17 mouse cellular contexts compared by ENCODE assay signal in genomic region chr3:88590246-88590645, GRCm38 (mm10). TPM values are rescaled to one million over a fixed set of nuclear protein-coding genes. Genes with fewer than 3 reads are reported as not detected.
DNase-seq lines count a peak whose midpoint lies in the region; ATAC-seq and TF ChIP-seq lines count a peak whose summit lies in the region.
"Had no signal": no experiment of that assay in that cellular context is flagged by ENCODE, and none has a peak within 500 bp of the region (broad histone marks: within the 10 kb centered on the region; RNA-seq: fewer than 3 reads in every experiment).

No protein-coding gene starts in this region.

- peaks cover 33% of the 10 kb centered on the region for H3K36me3 ChIP-seq in lung, embryonic 14.5 days (ENCODE audit: insufficient read depth)
- H3K36me3 ChIP-seq in embryonic facial prominence, embryonic 12.5 days, result peaks cover 37% of the 10 kb centered on the region
- peaks cover 33% of the 10 kb centered on the region for H3K36me3 ChIP-seq in stomach, embryonic 14.5 days (ENCODE audit: control insufficient read depth, insufficient read depth, low read length)
- peaks cover 30% of the 10 kb centered on the region for H3K36me3 ChIP-seq in forebrain, embryonic 15.5 days

- 20% methylated on average over 5 of the region's 5 CpGs for WGBS in lung, embryonic 14.5 days
- WGBS in embryonic facial prominence, embryonic 12.5 days, result 7% methylated on average over 5 of the region's 5 CpGs
- WGBS in stomach, embryonic 14.5 days, result 22% methylated on average over 5 of the region's 5 CpGs
- WGBS in forebrain, embryonic 15.5 days, result 29% methylated on average over 5 of the region's 5 CpGs

- DNase-seq in gastrocnemius, adult 2 months, result no peak
- DNase-seq in gastrocnemius, postnatal 25 days, result no peak
- peak; percentile 64 for DNase-seq in lung, embryonic 14.5 days
- no peak for DNase-seq in lung, postnatal 14 days
- DNase-seq in thymus, postnatal 4 days, result no peak
- DNase-seq: adrenal gland, postnatal 10 days; forebrain, postnatal 0 days; kidney, adult 9 months; layer of hippocampus, postnatal 36 days had no signal

- no peaks in the 10 kb centered on the region for H3K27me3 ChIP-seq in lung, embryonic 14.5 days (ENCODE audit: insufficient read depth, low read length)
- no peaks in the 10 kb centered on the region for H3K27me3 ChIP-seq in embryonic facial prominence, embryonic 12.5 days
- H3K27me3 ChIP-seq in stomach, embryonic 14.5 days (ENCODE audit: control insufficient read depth, insufficient read depth, low read length), result no peaks in the 10 kb centered on the region
- no peaks in the 10 kb centered on the region for H3K27me3 ChIP-seq in forebrain, embryonic 15.5 days
- H3K27me3 ChIP-seq: liver, embryonic 12.5 days; megakaryocyte, embryonic 14.5 days; Patski had no signal

- no peak overlapping the region for H3K4me2 ChIP-seq in lung, embryonic 14.5 days
- no peak overlapping the region for H3K4me2 ChIP-seq in embryonic facial prominence, embryonic 12.5 days (replicated peaks)
- no peak overlapping the region for H3K4me2 ChIP-seq in stomach, embryonic 14.5 days (replicated peaks; ENCODE audit: low read depth, low read length)
- no peak overlapping the region for H3K4me2 ChIP-seq in forebrain, embryonic 15.5 days (replicated peaks)
- H3K4me2 ChIP-seq: liver, embryonic 12.5 days had no signal

- H3K9me3 ChIP-seq in lung, embryonic 14.5 days (ENCODE audit: low read depth, low read length), result no peaks in the 10 kb centered on the region
- H3K9me3 ChIP-seq in embryonic facial prominence, embryonic 12.5 days, result no peaks in the 10 kb centered on the region
- no peaks in the 10 kb centered on the region for H3K9me3 ChIP-seq in stomach, embryonic 14.5 days (ENCODE audit: control insufficient read depth, low read depth, low read length)
- H3K9me3 ChIP-seq in forebrain, embryonic 15.5 days, result no peaks in the 10 kb centered on the region
- H3K9me3 ChIP-seq: liver, embryonic 12.5 days; megakaryocyte, embryonic 14.5 days had no signal

- TF ChIP-seq CTCF in gastrocnemius, adult 2 months (IDR thresholded peaks at IDR 0.05), result no peak
- TF ChIP-seq CTCF in lung, embryonic 14.5 days (IDR thresholded peaks at IDR 0.05; ENCODE audit: low read depth), result no peak

- no peak overlapping the region for H3K4me3 ChIP-seq in gastrocnemius, adult 2 months
- no peak overlapping the region for H3K4me3 ChIP-seq in lung, embryonic 14.5 days (ENCODE audit: low read depth, low read length)
- peak overlapping the region; percentile 8; the same call in 1 of the 2 replicates for H3K4me3 ChIP-seq in embryonic facial prominence, embryonic 12.5 days
- no peak overlapping the region for H3K4me3 ChIP-seq in stomach, embryonic 14.5 days (ENCODE audit: low read depth, low read length)
- no peak overlapping the region for H3K4me3 ChIP-seq in forebrain, embryonic 15.5 days
- H3K4me3 ChIP-seq: liver, embryonic 12.5 days; megakaryocyte, embryonic 14.5 days had no signal

- 0 out of 2 replicates have a peak overlapping the region, but pooled peaks have one; percentile 16 for H3K27ac ChIP-seq in gastrocnemius, adult 2 months
- H3K27ac ChIP-seq in lung, embryonic 14.5 days (ENCODE audit: low read depth), result peak overlapping the region; percentile 79
- peak overlapping the region; percentile 72; the same call in 1 of the 2 replicates for H3K27ac ChIP-seq in embryonic facial prominence, embryonic 12.5 days
- peak overlapping the region; percentile 22; the same call in 1 of the 2 replicates for H3K27ac ChIP-seq in stomach, embryonic 14.5 days (ENCODE audit: low read length)
- H3K27ac ChIP-seq in forebrain, embryonic 15.5 days (replicated peaks), result no peak overlapping the region
- H3K27ac ChIP-seq: liver, embryonic 12.5 days had no signal

- intact Hi-C loops in gastrocnemius, adult 2 months (cut with DNase I), result loop anchor here (5.0 kb wide), 2 partner anchors 42 to 147 kb away; no protein-coding TSS in a partner anchor

- peaks cover 14% of the 10 kb centered on the region for H3K4me1 ChIP-seq in lung, embryonic 14.5 days (ENCODE audit: insufficient read depth)
- H3K4me1 ChIP-seq in embryonic facial prominence, embryonic 12.5 days, result peaks cover 18% of the 10 kb centered on the region
- H3K4me1 ChIP-seq in stomach, embryonic 14.5 days (ENCODE audit: control insufficient read depth, insufficient read depth, low read length), result no peaks in the 10 kb centered on the region; the same call in 1 of the 2 replicates
- H3K4me1 ChIP-seq in forebrain, embryonic 15.5 days, result peaks cover 3% of the 10 kb centered on the region; the same call in 1 of the 2 replicates

- no peak overlapping the region for H3K9ac ChIP-seq in lung, embryonic 14.5 days
- no peak overlapping the region for H3K9ac ChIP-seq in embryonic facial prominence, embryonic 12.5 days
- H3K9ac ChIP-seq in stomach, embryonic 14.5 days (replicated peaks; ENCODE audit: low read depth, low read length), result no peak overlapping the region
- H3K9ac ChIP-seq in forebrain, embryonic 15.5 days (replicated peaks), result no peak overlapping the region
- H3K9ac ChIP-seq: forebrain, postnatal 0 days; liver, embryonic 12.5 days had no signal

- no peak for ATAC-seq in lung, embryonic 14.5 days (ENCODE audit: insufficient read depth)
- ATAC-seq in embryonic facial prominence, embryonic 12.5 days (ENCODE audit: insufficient number of reproducible peaks, insufficient read depth, low FRiP score, low TSS enrichment), result no peak
- no peak for ATAC-seq in stomach, embryonic 14.5 days (ENCODE audit: insufficient number of reproducible peaks, insufficient read depth, low FRiP score, low read depth)
- no peak for ATAC-seq in forebrain, embryonic 15.5 days (replicated peaks)
- ATAC-seq: forebrain, postnatal 0 days; liver, embryonic 12.5 days; Patski had no signal

RNA-seq across cellular contexts. Expression of gene Ssr2, which starts 14.6 kb away (rescaled TPM):
- 10 to 100 TPM; 41.1 to 54.8 TPM for total RNA-seq in gastrocnemius, adult 2 months (2021)
- total RNA-seq in gastrocnemius, postnatal 25 days (2021), result 10 to 100 TPM; 52.2 to 63.2 TPM
- 278 and 285 TPM in 2 replicates for polyA plus RNA-seq in lung, embryonic 14.5 days (2014; fragmentation: Nextera tagmentation; extraction: Ambion mirVana)
- polyA plus RNA-seq in embryonic facial prominence, embryonic 12.5 days (2016; fragmentation: Nextera tagmentation; extraction: Ambion mirVana), result 184 and 185 TPM in 2 replicates
- polyA plus RNA-seq in stomach, embryonic 14.5 days (2014; fragmentation: Nextera tagmentation; extraction: Ambion mirVana), result 295 and 301 TPM in 2 replicates
- polyA plus RNA-seq in forebrain, embryonic 15.5 days (2015; fragmentation: Nextera tagmentation; extraction: Ambion mirVana), result 133 and 134 TPM in 2 replicates

RNA-seq across cellular contexts. Expression of gene Arhgef2, which starts 15.5 kb away (rescaled TPM):
- 10 to 100 TPM; 22.4 to 24.7 TPM for total RNA-seq in gastrocnemius, adult 2 months (2021)
- total RNA-seq in gastrocnemius, postnatal 25 days (2021), result 10 to 100 TPM; 28.1 to 33.0 TPM
- 115 and 127 TPM in 2 replicates for polyA plus RNA-seq in lung, embryonic 14.5 days (2014; fragmentation: Nextera tagmentation; extraction: Ambion mirVana)
- polyA plus RNA-seq in embryonic facial prominence, embryonic 12.5 days (2016; fragmentation: Nextera tagmentation; extraction: Ambion mirVana), result 117 and 123 TPM in 2 replicates
- polyA plus RNA-seq in stomach, embryonic 14.5 days (2014; fragmentation: Nextera tagmentation; extraction: Ambion mirVana), result 108 and 119 TPM in 2 replicates
- 192 and 193 TPM in 2 replicates for polyA plus RNA-seq in forebrain, embryonic 15.5 days (2015; fragmentation: Nextera tagmentation; extraction: Ambion mirVana)

RNA-seq across cellular contexts. Expression of gene Ubqln4, which starts 36.7 kb away (rescaled TPM):
- 10 to 100 TPM; 78.2 to 90.2 TPM for total RNA-seq in gastrocnemius, adult 2 months (2021)
- 10 to 100 TPM; 59.6 to 67.2 TPM for total RNA-seq in gastrocnemius, postnatal 25 days (2021)
- polyA plus RNA-seq in lung, embryonic 14.5 days (2014; fragmentation: Nextera tagmentation; extraction: Ambion mirVana), result 64.9 and 68.5 TPM in 2 replicates
- 57.5 and 63.7 TPM in 2 replicates for polyA plus RNA-seq in embryonic facial prominence, embryonic 12.5 days (2016; fragmentation: Nextera tagmentation; extraction: Ambion mirVana)
- polyA plus RNA-seq in stomach, embryonic 14.5 days (2014; fragmentation: Nextera tagmentation; extraction: Ambion mirVana), result 48.4 TPM in 2 replicates
- polyA plus RNA-seq in forebrain, embryonic 15.5 days (2015; fragmentation: Nextera tagmentation; extraction: Ambion mirVana), result 45.8 and 47.6 TPM in 2 replicates

RNA-seq across cellular contexts. Expression of gene Lamtor2, which starts 37.4 kb away (rescaled TPM):
- 100 to 1,000 TPM in 1 of 2 experiments, 10 to 100 TPM in 1; 70.9 to 104 TPM for total RNA-seq in gastrocnemius, adult 2 months (2021)
- total RNA-seq in gastrocnemius, postnatal 25 days (2021), result 10 to 100 TPM; 76.1 to 81.1 TPM
- polyA plus RNA-seq in lung, embryonic 14.5 days (2014; fragmentation: Nextera tagmentation; extraction: Ambion mirVana), result 77.6 and 93.9 TPM in 2 replicates
- 144 and 146 TPM in 2 replicates for polyA plus RNA-seq in embryonic facial prominence, embryonic 12.5 days (2016; fragmentation: Nextera tagmentation; extraction: Ambion mirVana)
- 84.8 and 88.5 TPM in 2 replicates for polyA plus RNA-seq in stomach, embryonic 14.5 days (2014; fragmentation: Nextera tagmentation; extraction: Ambion mirVana)
- polyA plus RNA-seq in forebrain, embryonic 15.5 days (2015; fragmentation: Nextera tagmentation; extraction: Ambion mirVana), result 169 and 187 TPM in 2 replicates

RNA-seq across cellular contexts. Expression of gene Rab25, which starts 42.1 kb away (rescaled TPM):
- total RNA-seq in gastrocnemius, adult 2 months (2021), result not detected
- not detected for total RNA-seq in gastrocnemius, postnatal 25 days (2021)
- 21.3 and 22.1 TPM in 2 replicates for polyA plus RNA-seq in lung, embryonic 14.5 days (2014; fragmentation: Nextera tagmentation; extraction: Ambion mirVana)
- polyA plus RNA-seq in embryonic facial prominence, embryonic 12.5 days (2016; fragmentation: Nextera tagmentation; extraction: Ambion mirVana), result 4.0 and 5.5 TPM in 2 replicates
- polyA plus RNA-seq in stomach, embryonic 14.5 days (2014; fragmentation: Nextera tagmentation; extraction: Ambion mirVana), result 57.0 and 67.9 TPM in 2 replicates
- polyA plus RNA-seq in forebrain, embryonic 15.5 days (2015; fragmentation: Nextera tagmentation; extraction: Ambion mirVana), result 0.15 and 0.28 TPM in 2 replicates
- total RNA-seq: adrenal gland, postnatal 10 days; common myeloid progenitor, adult 5-6 weeks; forebrain, postnatal 0 days; hematopoietic stem cell, adult 5-6 weeks had no signal
- polyA plus RNA-seq: forebrain, postnatal 0 days had no signal
